Mouse (Mus musculus) thymus, adult 2 months (tissue): ENCODE measurements around the gene Pycr2. TPM values are rescaled to one million over a fixed set of nuclear protein-coding genes. Genes with fewer than 3 reads are reported as not detected.

Source experiments
- DNase-seq: peaks from one replicate; pipeline ENCODE4 v3.0.0; 2021
- H3K27ac ChIP-seq: fragments of 200-500 bp; 2 replicates; pipeline ENCODE4 v1.5.1; 2012; ENCODE audit warnings: low read length, control low read depth; ENCODE audit not compliant: control insufficient read depth, insufficient read depth
- H3K27me3 ChIP-seq: fragments of 200-500 bp; 2 replicates; pipeline ENCODE4 v1.6.1; 2012; ENCODE audit warnings: mild to moderate bottlenecking, low read length, moderate library complexity, mixed read lengths; ENCODE audit not compliant: control insufficient read depth, insufficient read depth
- H3K36me3 ChIP-seq: fragments of 200-500 bp; 2 replicates; pipeline ENCODE4 v1.6.1; 2012; ENCODE audit warnings: mild to moderate bottlenecking, low read length, moderate library complexity; ENCODE audit not compliant: control insufficient read depth, insufficient read depth
- H3K4me1 ChIP-seq: fragments of 200-500 bp; replicated peaks from 2 replicates; pipeline ENCODE4 v1.6.1; 2012; ENCODE audit warnings: low read length; ENCODE audit not compliant: control insufficient read depth, insufficient read depth
- H3K4me3 ChIP-seq: fragments of 200-500 bp; 2 replicates; pipeline ENCODE4 v1.5.1; 2012; ENCODE audit warnings: mild to moderate bottlenecking, low read length, control low read depth, moderate library complexity; ENCODE audit not compliant: control insufficient read depth, insufficient read depth
- CTCF ChIP-seq: fragments of 200-500 bp; IDR thresholded peaks from 2 replicates; pipeline ENCODE4 v1.5.1; 2012; ENCODE audit warnings: mild to moderate bottlenecking, control low read depth, low read length, moderate library complexity, borderline replicate concordance; ENCODE audit not compliant: control insufficient read depth, poor library complexity, insufficient read depth; ENCODE audit errors: extremely low read depth
- POLR2A ChIP-seq: fragments of 200-500 bp; IDR thresholded peaks from 2 replicates; pipeline ENCODE4 v1.6.1; 2012; ENCODE audit warnings: mild to moderate bottlenecking, low read length, control low read depth, moderate library complexity; ENCODE audit not compliant: control insufficient read depth, poor library complexity, insufficient read depth; ENCODE audit errors: extremely low read depth
- WGBS: fragments of 180-500 bp; shearing (Covaris S2); methylation state at CpG from one replicate; pipeline ENCODE4 v1.1.7; 2018; 5-methylcytosine and 5-hydroxymethylcytosine counted together
- polyA plus RNA-seq: library from polyadenylated mRNA; depleted of rRNA; stranded (reverse); fragments of >200 nt; gene quantifications from 2 replicates; pipeline ENCODE4 v1.2.3, GENCODE M21; 2012

The Pycr2 gene
- polyA plus RNA-seq, 1 experiment, result 101 TPM

DNA sequence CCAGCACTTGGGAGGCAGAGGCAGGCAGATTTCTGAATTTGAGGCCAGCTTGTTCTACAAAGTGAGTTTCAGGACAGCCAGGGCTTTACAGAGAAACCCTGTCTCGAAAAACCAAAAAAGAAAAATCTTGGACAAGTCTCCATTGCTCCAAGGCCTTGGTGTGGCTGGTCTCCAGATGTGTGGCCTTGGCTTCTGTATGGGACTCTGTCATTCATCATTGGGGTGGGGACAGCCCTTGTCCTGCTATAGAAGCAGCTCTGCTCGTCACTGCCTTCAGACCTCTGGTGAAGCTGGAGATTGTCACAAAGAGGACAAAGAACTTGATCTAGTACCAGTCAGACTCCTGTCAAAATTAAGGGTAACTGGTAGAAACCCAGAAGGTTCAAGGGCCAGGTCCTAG is 29.5 kb upstream of the Pycr2 start:
- H3K4me3 ChIP-seq, result no peak overlapping the region
- H3K27me3 ChIP-seq, result no peaks in the 10 kb centered on the region
- no peaks in the 10 kb centered on the region for H3K36me3 ChIP-seq
- TF ChIP-seq CTCF, result no peak
- TF ChIP-seq POLR2A, result no peak
- H3K27ac ChIP-seq, result peak overlapping the region; percentile 50; the same call in 1 of the 2 replicates
- peaks cover 15% of the 10 kb centered on the region for H3K4me1 ChIP-seq
- WGBS, result 92% methylated on average over 2 of the region's 2 CpGs
- no peak for DNase-seq

- Histone ChIP-seq H3K4me3 (no peak overlapping the region), H3K27me3 (no peaks in the 10 kb centered on the region), H3K4me1 (peaks cover 15% of the 10 kb centered on the region), H3K27ac (peak overlapping the region; percentile 55), H3K36me3 (no peaks in the 10 kb centered on the region)
- TF ChIP-seq POLR2A, result no peak
- TF ChIP-seq CTCF, result no peak
- DNase-seq, result peak; percentile 55
- 36% methylated on average over 9 of the region's 9 CpGs for WGBS
Observed at GRCm38 (mm10) chr1:180875126-180875525, 29.0 kb upstream of the Pycr2 start.

DNA sequence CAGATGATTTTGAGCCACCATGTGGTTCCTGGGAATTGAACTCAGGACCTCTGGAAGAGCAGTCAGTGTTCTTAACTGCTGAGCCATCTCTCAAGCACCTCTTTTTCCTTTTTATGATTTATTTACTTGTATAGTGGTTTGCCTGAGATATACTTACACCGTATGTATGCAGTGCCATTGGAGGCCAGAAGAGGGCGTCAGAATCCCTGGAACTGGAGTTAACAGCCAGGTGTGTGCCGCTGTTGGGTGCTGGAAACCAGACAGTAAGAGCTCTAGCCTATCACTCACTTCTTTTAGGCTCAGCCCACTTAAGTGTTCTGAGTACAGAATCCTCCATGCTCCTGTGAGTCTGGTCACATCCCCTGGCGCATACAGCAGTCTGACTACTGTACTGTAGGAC is 26.6 kb upstream of the Pycr2 start:
- no peak for DNase-seq
- WGBS, result 86% methylated on average over 4 of the region's 4 CpGs
- H3K4me3 ChIP-seq, result no peak overlapping the region

GRCm38 (mm10) chr1:180881768-180882167 is 22.3 kb upstream of the Pycr2 start:
- Histone ChIP-seq H3K27ac (no peak overlapping the region), H3K4me3 (no peak overlapping the region), H3K27me3 (no peaks in the 10 kb centered on the region), H3K36me3 (no peaks in the 10 kb centered on the region), H3K4me1 (peaks cover 35% of the 10 kb centered on the region)
- DNase-seq, result no peak
- TF ChIP-seq POLR2A (no peak), CTCF (no peak)
- 61% methylated on average over 3 of the region's 3 CpGs for WGBS

More for the DNA sequence above, 26.6 kb upstream of the Pycr2 start:
- no peak overlapping the region for H3K27ac ChIP-seq
- H3K27me3 ChIP-seq, result no peaks in the 10 kb centered on the region
- TF ChIP-seq POLR2A, result no peak
- no peak for TF ChIP-seq CTCF
- H3K4me1 ChIP-seq, result peaks cover 20% of the 10 kb centered on the region
- no peaks in the 10 kb centered on the region for H3K36me3 ChIP-seq

- no peak for TF ChIP-seq CTCF
- no peak for TF ChIP-seq POLR2A
- peak; percentile 38 for DNase-seq
- Histone ChIP-seq H3K27ac (peak overlapping the region; percentile 95), H3K36me3 (no peaks in the 10 kb centered on the region), H3K4me1 (peaks cover 46% of the 10 kb centered on the region), H3K27me3 (no peaks in the 10 kb centered on the region), H3K4me3 (no peak overlapping the region)
- WGBS, result 8% methylated on average over 7 of the region's 7 CpGs
Observed at GRCm38 (mm10) chr1:180883731-180884130, 20.4 kb upstream of the Pycr2 start.

DNA sequence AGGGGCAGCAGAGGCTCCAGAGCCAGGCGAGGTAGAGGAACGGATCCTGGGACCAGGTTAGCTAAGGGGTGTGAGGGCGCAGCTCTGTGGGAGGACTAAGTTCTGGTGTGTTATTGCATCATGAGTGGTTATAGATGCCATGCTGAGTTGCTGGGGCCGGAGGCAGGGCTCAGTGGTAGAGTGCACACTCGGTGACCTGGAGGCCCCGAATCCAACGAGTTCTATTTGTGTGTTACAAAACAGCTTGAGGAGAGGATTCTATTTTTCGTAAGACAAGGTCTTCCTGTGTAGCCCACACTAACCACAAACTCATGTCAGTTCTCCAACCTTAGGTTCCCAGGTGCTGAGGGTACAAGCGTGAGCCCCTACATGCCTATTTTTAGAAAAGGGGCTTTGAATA is 19.6 kb upstream of the Pycr2 start:
- H3K4me3 ChIP-seq, result peak overlapping the region; percentile 22; the same call in 1 of the 2 replicates
- H3K4me1 ChIP-seq, result peaks cover 50% of the 10 kb centered on the region
- 7% methylated on average over 9 of the region's 9 CpGs for WGBS
- peak; percentile 58 for DNase-seq
- no peaks in the 10 kb centered on the region for H3K27me3 ChIP-seq
- H3K36me3 ChIP-seq, result no peaks in the 10 kb centered on the region
- TF ChIP-seq CTCF (no peak), POLR2A (no peak)
- H3K27ac ChIP-seq, result peak overlapping the region; percentile 95

DNA sequence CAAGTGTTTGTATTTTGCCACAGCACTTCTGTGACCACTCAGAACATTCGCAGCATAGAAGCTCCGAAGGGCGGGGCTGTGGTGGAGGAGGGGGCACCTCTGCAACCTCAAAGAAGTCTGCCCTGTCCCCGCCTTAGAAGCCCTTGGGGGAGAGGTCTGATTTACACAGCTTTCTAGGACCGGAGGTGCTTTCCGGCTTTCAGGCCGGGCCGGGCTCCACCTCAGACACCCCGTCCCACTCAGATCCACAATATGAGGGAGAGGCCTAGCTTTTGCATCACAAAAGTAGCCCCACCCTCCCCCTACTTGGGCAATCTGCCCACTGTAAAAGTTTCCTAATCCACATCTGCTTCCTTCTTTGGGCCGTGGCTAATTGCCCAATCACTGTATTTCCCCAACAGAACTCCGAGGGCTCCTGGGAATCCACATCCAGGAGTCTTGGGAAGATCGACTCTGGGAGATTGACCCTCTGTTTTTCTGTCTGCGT is 15.5 kb upstream of the Pycr2 start:
- DNase-seq, result no peak
- Histone ChIP-seq H3K4me3 (no peak overlapping the region), H3K27me3 (no peaks in the 10 kb centered on the region), H3K27ac (no peak overlapping the region), H3K4me1 (peaks cover 46% of the 10 kb centered on the region), H3K36me3 (no peaks in the 10 kb centered on the region)
- TF ChIP-seq POLR2A, result no peak
- no peak for TF ChIP-seq CTCF
- 14% methylated on average over 13 of the region's 13 CpGs for WGBS
